Mouse (Mus musculus) heart, postnatal 14 days (tissue): ENCODE results near the gene Myo1e. TPM values are rescaled to one million over a fixed set of nuclear protein-coding genes. Genes with fewer than 3 reads are reported as not detected.

Source experiments
- microRNA-seq, 2 experiments: library from miRNA; unstranded; fragments of <30 nt; microRNA quantifications; one replicate each; pipeline ENCODE4 v1.2.0; 2021 to 2022
- total RNA-seq, 2 experiments: library from RNA; stranded (reverse); gene quantifications; 2 replicates each; pipeline ENCODE4 v1.2.3; 2021

Gene Myo1e
- total RNA-seq, 2 experiments from 2014 or later: 14.6 to 17.6 TPM

Small RNA genes lying within 50 kb of the gene (microRNA-seq; reads per million reads assigned to microRNA genes)
- 0 to 1.9 reads per million in 2 experiments for gene Mir5626

Other genes with a start within 250 kb of the Myo1e start
- gene Bnip2, start 217.9 kb upstream of the Myo1e start, total RNA-seq: 10 to 100 TPM; 90.4 to 95.3 TPM
- 10 to 100 TPM; 59.4 to 65.2 TPM for gene Gtf2a2, start 194.8 kb upstream of the Myo1e start, total RNA-seq
- not detected for gene Gcnt3, start 169.3 kb upstream of the Myo1e start, total RNA-seq
- 10 to 100 TPM; 23.9 to 30.0 TPM for gene Fam81a, start 64.8 kb upstream of the Myo1e start, total RNA-seq
- gene Ccnb2, start 214.2 kb downstream of the Myo1e start, total RNA-seq: 1 to 10 TPM; 6.1 to 9.9 TPM